Mouse (Mus musculus): ENCODE results near the gene D230025D16Rik. TPM values are rescaled to one million over a fixed set of nuclear protein-coding genes. Genes with fewer than 3 reads are reported as not detected.
A peak's percentile ranks its signal among the peaks of the same experiment; 100 is the strongest.

Gene D230025D16Rik
- total RNA-seq, 2 experiments from 2014 or later: 24.5 to 26.6 TPM

DNA sequence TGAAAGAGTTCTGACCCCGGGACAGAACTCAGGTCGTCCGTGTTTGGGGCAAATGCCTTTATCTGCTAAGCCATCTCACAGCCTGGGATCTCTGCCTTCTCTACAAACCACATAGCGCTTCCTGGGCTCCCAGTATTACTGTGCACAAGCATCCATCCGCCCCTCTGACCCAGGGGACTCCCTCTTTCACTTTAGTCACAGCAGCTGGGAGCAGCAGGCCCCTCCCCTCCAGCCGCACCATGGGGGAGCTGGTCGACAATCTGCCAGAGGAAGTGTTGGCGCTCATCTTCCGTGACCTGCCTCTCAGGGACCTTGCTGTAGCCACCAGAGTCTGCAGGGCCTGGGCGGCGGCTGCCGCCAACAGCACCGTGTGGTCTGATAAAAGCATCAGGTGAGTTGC lies 41.8 kb downstream of the D230025D16Rik start:
- DNase-seq (ENCODE audit: low spot score in 2 of 2): no peak

DNA sequence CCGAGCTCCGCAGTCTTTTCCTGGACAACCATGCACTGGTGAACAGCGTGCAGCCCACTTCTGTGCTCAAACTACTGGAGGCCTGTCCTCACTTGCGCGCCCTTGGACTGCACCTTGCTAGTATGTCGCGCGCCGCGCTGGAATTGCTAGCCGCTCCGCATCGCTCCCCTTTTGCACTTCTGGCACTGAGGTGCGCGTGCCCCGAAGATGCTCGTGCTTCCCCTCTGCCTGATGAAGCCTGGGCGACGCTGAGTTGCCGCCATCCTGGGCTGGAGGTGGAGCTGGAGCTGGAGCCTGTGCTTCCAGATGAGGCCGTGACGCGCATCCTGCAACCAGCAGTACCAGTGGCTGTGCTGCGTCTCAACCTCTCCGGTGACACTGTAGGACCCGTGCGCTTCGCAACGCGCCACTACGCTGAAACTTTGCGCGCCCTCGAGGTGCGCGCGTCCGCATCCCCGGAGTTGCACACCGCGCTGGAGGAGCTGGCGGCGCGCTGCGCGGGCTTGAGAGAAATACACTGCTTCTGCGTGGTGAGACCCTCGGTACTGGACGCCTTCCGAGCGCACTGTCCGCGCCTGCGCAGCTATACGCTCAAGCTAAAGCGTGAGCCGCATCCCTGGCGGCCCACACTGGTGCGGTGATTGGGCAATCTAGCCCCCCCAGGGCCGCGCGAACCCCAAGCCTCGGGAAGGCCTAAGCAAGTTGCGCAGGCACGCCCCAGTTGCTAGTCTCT lies 43.6 kb downstream of the D230025D16Rik start:
- peak; percentile 58 to 75 for DNase-seq (ENCODE audit: low spot score in 2 of 2)

- DNase-seq (ENCODE audit: low spot score in 2 of 2): no peak
Measured at GRCm38 (mm10) chr8:105269075-105269458, 44.1 kb downstream of the D230025D16Rik start.

- no peak for DNase-seq (ENCODE audit: low spot score in 2 of 2)
Measured at GRCm38 (mm10) chr8:105269461-105269947, 44.6 kb downstream of the D230025D16Rik start, which contains the start of gene Hsf4. Gene Hsf4 (plus strand): TSS chr8:105269801.

DNA sequence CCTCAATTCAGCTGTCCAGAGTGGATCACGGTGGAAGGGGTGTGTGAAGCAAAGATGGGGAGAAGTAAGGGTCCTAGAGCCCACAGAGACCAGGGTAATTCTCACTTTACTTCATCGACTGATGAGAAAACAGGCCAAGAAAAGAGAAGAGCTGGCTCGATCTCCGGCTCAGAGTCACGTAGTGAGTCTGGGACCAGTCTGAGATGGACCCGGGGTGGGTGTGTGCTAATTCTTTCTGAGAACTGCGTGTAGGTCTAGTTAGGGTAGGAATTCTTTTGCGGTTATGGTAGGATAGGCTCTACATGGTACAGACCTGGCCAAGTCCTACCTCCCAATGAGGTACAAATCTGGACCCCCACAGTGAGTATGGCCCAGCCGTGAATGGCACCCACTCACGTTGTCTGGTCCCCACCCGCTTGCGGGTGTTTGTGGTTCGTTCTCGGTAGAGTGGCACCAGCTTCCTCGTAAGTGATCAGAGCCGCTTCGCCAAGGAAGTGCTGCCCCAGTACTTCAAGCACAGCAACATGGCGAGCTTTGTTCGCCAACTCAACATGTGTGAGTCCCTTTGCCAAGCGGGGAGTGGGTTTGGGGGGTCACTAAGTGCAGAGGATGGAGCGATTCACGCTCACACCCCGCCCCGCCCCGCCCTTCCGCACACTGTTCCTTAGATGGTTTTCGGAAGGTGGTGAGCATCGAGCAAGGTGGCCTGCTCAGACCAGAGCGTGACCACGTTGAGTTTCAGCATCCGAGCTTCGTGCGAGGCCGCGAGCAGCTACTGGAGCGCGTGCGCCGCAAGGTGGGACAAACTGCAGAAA lies 45.4 kb downstream of the D230025D16Rik start:
- no peak for DNase-seq (ENCODE audit: low spot score in 2 of 2)

DNA sequence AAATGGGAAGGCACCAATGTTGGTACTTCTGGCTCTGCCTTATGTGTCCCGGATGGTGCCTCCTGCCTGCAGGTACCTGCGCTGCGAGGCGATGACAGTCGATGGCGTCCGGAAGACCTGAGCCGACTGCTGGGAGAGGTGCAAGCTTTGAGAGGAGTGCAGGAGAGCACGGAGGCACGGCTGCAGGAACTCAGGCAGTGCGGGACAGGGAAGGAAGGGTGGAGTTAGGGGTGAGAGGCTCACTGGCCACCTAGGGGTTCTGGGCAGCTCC lies 45.9 kb downstream of the D230025D16Rik start:
- DNase-seq (ENCODE audit: low spot score in 2 of 2): no peak

DNA sequence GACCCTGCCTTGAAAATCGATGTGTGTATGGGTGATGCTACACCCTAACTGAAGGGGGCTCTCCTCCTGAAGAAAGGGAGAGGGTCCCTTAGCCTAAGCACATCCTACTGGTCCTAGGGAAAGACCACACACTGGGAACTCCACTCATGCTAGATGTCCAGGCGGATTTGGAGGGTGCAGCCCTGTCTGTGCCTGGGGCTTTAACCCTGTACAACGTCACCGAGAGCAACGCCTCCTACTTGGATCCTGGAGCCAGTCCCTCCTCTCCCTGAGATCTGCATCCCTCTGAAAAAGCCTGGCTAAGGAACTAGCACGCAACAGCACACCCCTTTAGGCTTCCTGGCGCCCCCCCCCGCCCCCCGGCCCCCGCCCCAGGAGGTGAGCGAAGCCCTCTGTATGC lies 50.4 kb downstream of the D230025D16Rik start:
- DNase-seq (ENCODE audit: low spot score in 2 of 2): no peak

DNA sequence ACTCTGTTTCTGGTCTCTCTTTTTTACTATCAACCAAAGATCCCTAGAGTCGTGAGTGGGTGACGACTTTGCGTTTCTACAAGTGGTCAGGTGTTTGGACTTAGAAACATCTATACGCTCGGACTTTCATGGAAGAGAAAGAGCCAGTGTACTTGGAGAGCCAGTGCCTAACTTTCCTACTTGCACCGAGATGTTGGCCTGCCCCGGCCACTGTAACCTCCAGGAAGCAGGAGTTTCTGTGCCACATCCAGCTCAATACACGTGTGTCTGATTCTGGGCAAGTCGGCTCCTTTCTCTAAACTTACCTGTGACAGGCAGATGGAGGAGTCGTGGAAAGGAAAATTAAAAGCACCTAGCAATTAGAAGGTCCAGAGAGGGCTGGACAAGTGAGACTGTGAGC lies 50.9 kb downstream of the D230025D16Rik start, which contains the start of gene Nol3:
Gene Nol3 (plus strand): TSS at position 301 of the 400 bp plus-strand sequence.
- peak in 1 of 2 experiments; percentile 10 for DNase-seq (ENCODE audit: low spot score in 2 of 2)

DNA sequence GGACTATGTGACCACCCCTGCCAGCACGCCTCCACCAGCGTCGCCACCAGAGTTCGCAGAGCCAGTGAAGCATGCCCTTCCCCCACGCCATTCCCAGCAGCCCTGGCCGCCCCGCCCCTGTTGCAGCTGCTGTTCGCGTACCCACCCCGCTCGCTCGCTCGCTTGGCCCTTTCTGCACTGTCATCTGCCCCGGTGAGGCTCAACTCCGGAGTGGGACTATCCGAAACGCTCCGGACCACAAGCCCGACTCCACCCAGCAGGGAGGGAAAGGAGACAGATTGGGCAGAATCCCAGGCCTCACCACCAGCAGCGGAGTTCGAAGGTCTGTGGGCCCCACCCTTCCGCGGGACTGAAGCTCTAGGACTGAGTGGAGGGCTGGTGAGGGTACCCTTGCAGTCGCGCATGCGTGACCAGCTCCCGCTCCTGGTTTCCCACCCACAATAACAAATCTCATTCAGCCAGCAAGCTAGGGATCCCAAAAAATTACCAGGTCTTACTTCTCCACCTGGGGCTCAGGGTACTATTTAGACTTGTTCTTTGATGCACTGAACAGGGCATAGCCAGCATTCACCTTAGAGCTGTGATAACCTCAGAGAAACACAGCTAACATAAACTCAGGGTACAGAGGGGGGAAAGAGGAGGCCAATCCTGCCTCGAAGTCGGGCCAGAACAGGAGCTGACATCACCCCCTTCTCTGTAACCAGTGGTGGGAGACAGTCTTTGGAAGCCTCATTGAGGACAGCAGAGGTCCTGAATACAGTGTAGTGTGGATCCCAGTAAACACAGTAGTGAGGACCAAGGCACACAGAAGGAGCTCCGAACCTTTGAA lies 51.6 kb downstream of the D230025D16Rik start:
- no peak for DNase-seq (ENCODE audit: low spot score in 2 of 2)

DNA sequence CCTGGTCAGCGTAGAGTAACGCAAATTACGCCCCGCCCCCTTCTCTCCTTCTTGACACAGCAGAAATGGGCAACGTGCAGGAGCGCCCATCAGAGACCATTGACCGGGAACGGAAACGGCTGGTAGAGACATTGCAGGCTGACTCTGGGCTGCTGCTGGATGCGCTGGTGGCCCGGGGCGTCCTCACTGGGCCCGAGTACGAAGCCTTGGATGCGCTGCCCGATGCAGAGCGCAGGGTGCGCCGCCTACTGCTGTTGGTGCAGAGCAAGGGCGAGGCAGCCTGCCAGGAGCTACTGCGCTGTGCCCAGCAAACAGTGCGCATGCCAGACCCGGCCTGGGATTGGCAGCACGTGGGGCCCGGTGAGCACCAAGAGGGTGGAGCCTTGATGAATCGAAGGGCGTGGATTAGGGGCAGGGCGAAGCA lies 54.0 kb downstream of the D230025D16Rik start:
- DNase-seq (ENCODE audit: low spot score in 2 of 2): peak; percentile 80 to 88

DNA sequence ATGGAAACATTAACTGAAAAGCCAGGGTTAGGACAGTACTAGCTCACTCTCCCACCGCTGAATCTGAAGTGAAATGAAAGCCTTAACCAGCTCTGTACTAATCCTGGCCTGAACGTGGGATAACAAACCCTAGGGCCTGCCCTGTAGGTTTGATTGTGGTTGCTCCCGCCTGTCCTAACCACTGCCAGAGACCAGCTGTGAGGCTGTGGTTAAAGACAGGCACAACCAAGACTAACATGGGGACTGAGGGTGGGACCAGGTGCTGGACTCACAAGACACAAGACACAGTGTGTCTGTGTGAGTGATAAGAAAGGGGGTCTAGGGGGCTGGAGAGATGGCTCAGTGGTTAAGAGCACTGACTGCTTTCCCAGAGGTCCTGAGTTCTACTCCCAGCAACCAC lies 55.6 kb downstream of the D230025D16Rik start:
- no peak for DNase-seq (ENCODE audit: low spot score in 2 of 2)

DNA sequence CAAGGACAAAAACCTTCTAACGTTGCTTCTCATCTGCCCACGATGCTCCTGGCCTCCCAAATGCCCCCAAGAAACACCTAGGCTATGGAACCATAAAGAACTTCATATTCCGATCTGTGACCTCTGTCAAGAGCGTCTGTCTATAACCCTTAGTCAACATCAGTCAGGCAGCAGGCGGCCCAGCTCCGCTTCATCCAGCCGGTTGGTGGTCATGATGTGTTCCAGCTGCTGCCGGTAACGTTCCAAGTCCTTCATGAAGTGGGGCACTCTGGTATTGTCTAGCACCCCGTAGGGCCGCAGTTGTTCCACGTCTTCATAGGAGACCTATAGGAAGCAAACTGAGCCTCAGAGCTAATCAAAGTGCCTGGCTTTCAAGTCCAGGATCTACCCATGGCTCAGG lies 56.9 kb downstream of the D230025D16Rik start:
- no peak for DNase-seq (ENCODE audit: low spot score in 2 of 2)

DNA sequence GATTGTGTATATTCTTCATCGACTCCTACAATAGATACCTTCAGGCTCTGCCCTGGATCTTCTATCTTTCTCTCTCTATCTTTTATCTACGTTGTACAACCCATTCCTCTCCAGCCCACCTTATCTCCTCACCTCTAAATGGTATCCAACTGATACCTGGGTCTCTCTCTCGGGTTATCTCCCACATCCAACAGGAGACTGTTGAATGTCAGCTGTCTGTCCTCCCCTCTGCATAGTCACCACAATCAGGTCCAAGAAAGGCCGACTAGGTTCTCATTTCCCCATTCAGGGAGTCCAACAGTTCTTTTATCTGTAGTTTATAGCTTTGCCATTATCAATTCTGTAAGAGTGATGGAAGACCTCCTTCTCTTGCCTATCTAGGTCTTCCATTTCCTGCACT lies 57.3 kb downstream of the D230025D16Rik start:
- no peak for DNase-seq (ENCODE audit: low spot score in 2 of 2)

DNA sequence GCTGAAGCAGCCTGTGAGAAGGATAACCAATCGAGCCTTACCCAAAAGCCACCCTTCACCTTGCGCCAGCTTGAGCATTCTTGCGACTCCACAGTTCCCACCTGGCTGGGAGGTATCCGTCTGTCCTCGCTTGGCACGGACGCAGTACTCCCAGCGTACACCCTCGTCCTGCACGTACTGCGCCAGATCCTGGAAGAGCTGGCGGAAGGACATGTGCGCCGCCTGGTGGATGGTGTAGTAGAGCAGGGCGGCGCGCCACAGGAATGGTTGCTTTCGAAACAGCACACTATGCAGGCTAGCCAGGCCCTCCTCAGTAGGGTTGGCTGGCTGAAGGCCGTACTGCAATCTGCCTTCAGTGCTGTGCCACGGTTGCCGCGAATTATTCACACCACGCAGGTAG lies 58.1 kb downstream of the D230025D16Rik start:
- peak in 1 of 2 experiments; percentile 52 for DNase-seq (ENCODE audit: low spot score in 2 of 2)

GRCm38 (mm10) chr8:105285514-105285913 lies 60.6 kb downstream of the D230025D16Rik start:
- DNase-seq (ENCODE audit: low spot score in 2 of 2): no peak

- DNase-seq (ENCODE audit: low spot score in 2 of 2): no peak
Measured at GRCm38 (mm10) chr8:105286907-105287306, 62.0 kb downstream of the D230025D16Rik start.

DNA sequence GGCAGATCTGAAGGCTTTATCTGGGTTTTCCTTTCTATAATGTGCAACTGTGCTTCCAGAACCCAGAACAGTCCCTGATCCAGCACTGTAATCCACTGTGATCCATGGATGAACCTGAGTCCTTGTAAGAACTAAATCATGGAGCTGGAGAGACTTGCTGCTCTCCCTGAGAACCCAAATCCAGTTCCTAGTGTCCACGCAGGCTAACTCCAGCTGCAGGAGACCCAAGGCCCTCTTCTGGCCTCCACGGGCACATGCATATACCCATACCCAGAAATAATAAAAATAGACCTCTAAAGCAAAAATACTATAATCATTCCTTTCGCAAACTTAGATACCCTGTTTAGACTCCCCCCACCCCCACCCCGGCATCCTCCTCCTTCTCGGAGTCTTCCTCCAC lies 63.3 kb downstream of the D230025D16Rik start:
- DNase-seq (ENCODE audit: low spot score in 2 of 2): no peak

DNA sequence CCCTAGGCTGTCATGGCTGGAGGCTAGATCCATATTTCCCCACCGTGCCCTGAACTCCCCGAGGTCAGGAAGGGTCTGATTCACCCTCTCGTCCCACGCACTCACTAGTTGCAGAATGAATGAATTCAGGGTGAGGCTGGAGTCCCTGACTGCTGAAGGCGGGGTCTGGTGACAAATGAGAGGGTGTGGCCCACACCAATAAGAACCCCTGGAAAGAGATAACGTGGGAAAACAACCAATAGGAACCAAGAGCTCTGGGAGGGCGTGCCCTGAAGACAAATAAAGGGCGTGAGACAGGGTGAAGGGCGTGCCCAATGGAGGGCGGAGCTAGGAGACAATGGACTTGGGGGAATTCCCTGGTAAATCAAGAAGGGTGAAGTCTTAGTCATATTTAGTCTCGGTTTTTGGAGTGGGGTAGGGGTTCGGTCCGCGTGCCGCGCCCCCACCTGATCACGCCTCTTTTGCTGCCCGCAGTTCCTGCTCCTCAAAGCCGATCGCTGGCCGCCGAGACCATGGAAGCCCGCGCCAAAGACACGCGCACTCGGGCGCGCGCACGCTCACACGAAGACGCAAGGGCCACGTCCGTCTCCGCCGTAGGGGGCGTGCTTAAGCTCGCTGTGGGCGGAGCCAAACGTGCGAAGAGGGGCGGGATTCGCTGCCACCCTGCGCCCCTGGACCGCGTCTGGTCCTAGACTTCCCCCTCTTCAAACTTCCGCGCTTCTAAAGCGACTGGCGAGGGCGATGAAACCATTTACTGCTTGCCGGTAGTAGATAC lies 64.2 kb downstream of the D230025D16Rik start:
- DNase-seq (ENCODE audit: low spot score in 2 of 2): peak; percentile 97 to 98

DNA sequence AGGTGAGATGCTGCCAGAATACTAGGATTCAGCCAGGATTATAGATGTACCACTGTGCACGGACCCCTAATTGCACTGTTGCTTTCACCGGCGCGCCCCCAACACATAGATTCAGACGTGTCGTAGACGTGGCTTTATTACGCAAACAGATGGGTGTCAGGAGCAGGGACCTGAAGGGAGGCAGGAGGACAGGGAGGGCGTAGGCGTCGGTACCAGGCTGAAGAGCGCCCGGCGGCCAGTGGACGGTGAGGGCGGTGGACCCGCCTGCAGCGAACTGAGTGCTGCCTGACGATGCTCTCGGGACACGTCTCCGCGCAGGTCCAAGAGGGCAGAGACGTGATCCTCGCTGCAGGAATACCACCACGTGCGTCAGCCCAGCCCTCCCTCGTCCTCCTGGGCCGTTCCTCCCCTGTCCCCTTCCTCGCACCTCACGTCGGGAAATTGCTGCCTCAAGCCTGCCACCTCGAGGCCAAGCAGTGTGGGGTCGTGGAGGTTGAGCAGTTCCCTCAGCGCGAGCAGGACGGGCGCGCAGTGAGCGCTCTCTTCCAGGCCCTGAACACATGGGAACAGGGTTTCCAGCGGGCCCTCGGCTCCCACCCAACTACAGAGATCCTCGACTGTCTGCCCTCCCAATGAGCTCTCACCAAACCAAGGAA lies 65.0 kb downstream of the D230025D16Rik start, which contains the start of gene 4931428F04Rik:
Gene 4931428F04Rik (minus strand): TSS at position 60 of the 656 bp plus-strand sequence.
- DNase-seq (ENCODE audit: low spot score in 2 of 2): peak; percentile 67

Data from layer of hippocampus, postnatal 10 days (tissue).